Mouse (Mus musculus): ENCODE data around the gene Retreg1. TPM values are rescaled to one million over a fixed set of nuclear protein-coding genes. Genes with fewer than 3 reads are reported as not detected.

Retreg1 gene
- polyA plus RNA-seq, 1 experiment from 2014 or later: 16.7 TPM

DNA sequence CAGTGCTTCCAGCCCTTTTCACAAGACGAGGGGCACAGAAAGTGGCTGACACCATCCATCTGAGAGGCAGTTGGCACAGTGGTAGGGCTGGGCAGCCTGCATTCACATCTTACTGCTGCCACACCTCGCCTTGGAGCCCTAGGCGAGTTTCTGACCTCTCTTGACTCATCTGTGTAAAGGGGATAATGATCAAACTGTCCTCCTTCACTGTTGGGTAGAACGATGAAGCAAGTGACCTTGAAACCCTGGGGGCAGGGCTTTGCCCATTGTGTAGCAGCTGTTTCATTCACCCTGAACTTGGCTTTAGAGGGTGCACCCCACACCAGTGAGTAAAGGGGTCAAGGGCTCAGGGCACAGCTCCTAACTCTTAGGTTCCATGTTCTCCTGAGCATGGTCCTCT is 39.0 kb downstream of the Retreg1 start:
- H3K9ac ChIP-seq (replicated peaks; ENCODE audit: low read depth, low read length): no peak overlapping the region
- H3K36me3 ChIP-seq (ENCODE audit: control insufficient read depth, insufficient read depth, low read length): no peaks in the 10 kb centered on the region
- no peak overlapping the region for H3K27ac ChIP-seq (ENCODE audit: low read depth, low read length)
- H3K4me1 ChIP-seq (ENCODE audit: control insufficient read depth, insufficient read depth, low read length): no peaks in the 10 kb centered on the region
- H3K9me3 ChIP-seq (ENCODE audit: control insufficient read depth, low read length): no peaks in the 10 kb centered on the region
- no peak overlapping the region for H3K4me3 ChIP-seq (ENCODE audit: low read depth, low read length)
- ATAC-seq (ENCODE audit: low read depth): no peak
- 60% methylated on average over 4 of the region's 4 CpGs for WGBS
- no peaks in the 10 kb centered on the region for H3K27me3 ChIP-seq (ENCODE audit: control insufficient read depth, insufficient read depth, low read length)
- no peak overlapping the region for H3K4me2 ChIP-seq (ENCODE audit: low read depth, low read length)

DNA sequence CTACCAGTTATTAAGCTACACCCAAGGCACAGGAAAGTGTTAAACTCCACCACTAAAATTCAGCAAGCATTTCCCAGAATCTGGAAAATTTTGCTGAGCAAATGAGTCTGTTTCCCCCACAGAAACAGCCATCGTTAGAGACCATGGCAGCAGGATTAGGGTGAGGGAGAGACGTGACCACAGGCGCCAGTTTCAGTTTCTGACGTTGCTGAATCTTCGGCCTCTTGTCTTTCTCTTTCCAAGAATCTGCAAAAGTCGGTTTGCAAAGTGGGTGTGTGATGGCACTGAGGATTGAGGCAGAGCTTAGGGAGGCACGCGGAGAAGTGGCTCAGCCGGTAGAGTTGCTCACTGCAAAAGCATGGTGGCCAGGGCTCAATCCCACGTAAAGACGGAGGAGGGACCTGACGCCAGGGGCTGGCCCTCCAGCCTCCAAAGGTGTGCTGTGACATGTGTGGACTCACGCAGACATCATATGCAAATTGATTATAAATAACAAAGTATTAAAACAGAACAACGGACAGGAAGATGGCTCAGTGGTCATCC is 41.5 kb downstream of the Retreg1 start:
- no peak overlapping the region for H3K4me2 ChIP-seq (ENCODE audit: low read depth, low read length)
- no peaks in the 10 kb centered on the region for H3K4me1 ChIP-seq (ENCODE audit: control insufficient read depth, insufficient read depth, low read length)
- H3K27me3 ChIP-seq (ENCODE audit: control insufficient read depth, insufficient read depth, low read length): no peaks in the 10 kb centered on the region
- H3K9me3 ChIP-seq (ENCODE audit: control insufficient read depth, low read length): no peaks in the 10 kb centered on the region
- H3K27ac ChIP-seq (ENCODE audit: low read depth, low read length): no peak overlapping the region
- no peak for ATAC-seq (ENCODE audit: low read depth)
- no peak overlapping the region for H3K4me3 ChIP-seq (ENCODE audit: low read depth, low read length)
- no peak overlapping the region for H3K9ac ChIP-seq (replicated peaks; ENCODE audit: low read depth, low read length)
- H3K36me3 ChIP-seq (ENCODE audit: control insufficient read depth, insufficient read depth, low read length): no peaks in the 10 kb centered on the region
- 89% methylated on average over 14 of the region's 14 CpGs for WGBS

- no peaks in the 10 kb centered on the region for H3K36me3 ChIP-seq (ENCODE audit: control insufficient read depth, insufficient read depth, low read length)
- 72% methylated on average over 6 of the region's 6 CpGs for WGBS
- no peaks in the 10 kb centered on the region for H3K4me1 ChIP-seq (ENCODE audit: control insufficient read depth, insufficient read depth, low read length)
- peak; percentile 44; the same call in 1 of the 2 replicates for ATAC-seq (ENCODE audit: low read depth)
- H3K4me3 ChIP-seq (ENCODE audit: low read depth, low read length): no peak overlapping the region
- H3K27ac ChIP-seq (ENCODE audit: low read depth, low read length): no peak overlapping the region
- H3K4me2 ChIP-seq (ENCODE audit: low read depth, low read length): no peak overlapping the region
- no peaks in the 10 kb centered on the region for H3K9me3 ChIP-seq (ENCODE audit: control insufficient read depth, low read length)
- H3K27me3 ChIP-seq (ENCODE audit: control insufficient read depth, insufficient read depth, low read length): no peaks in the 10 kb centered on the region
- H3K9ac ChIP-seq (replicated peaks; ENCODE audit: low read depth, low read length): no peak overlapping the region
Observed at GRCm38 (mm10) chr15:25886581-25887011, 43.6 kb downstream of the Retreg1 start.

DNA sequence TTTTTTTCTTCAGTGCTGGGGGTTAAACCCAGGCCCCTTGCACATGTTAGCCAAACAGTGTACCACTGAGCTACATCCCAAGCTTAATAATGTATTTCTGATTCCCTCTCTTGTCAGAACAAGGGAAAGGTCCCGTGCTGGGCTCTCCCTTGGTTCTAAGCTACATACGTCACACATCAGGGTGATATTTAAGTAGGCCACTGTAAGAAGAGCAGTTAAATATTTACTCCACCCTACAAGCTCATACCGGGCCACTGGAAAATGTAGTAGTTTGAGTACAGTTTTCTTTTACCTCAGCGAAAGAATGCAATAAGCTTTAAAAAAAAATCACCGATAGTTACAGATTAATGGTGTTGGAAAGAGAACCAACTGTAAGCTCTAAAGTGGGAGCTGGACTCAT is 46.9 kb downstream of the Retreg1 start:
- Histone ChIP-seq H3K27me3 (ENCODE audit: control insufficient read depth, insufficient read depth, low read length) (no peaks in the 10 kb centered on the region), H3K9me3 (ENCODE audit: control insufficient read depth, low read length) (no peaks in the 10 kb centered on the region), H3K9ac (replicated peaks; ENCODE audit: low read depth, low read length) (no peak overlapping the region), H3K36me3 (ENCODE audit: control insufficient read depth, insufficient read depth, low read length) (no peaks in the 10 kb centered on the region), H3K4me3 (ENCODE audit: low read depth, low read length) (no peak overlapping the region), H3K4me1 (ENCODE audit: control insufficient read depth, insufficient read depth, low read length) (no peaks in the 10 kb centered on the region), H3K4me2 (ENCODE audit: low read depth, low read length) (no peak overlapping the region), H3K27ac (ENCODE audit: low read depth, low read length) (no peak overlapping the region)
- no peak for ATAC-seq (ENCODE audit: low read depth)
- WGBS: 97% methylated on average over 5 of the region's 5 CpGs

DNA sequence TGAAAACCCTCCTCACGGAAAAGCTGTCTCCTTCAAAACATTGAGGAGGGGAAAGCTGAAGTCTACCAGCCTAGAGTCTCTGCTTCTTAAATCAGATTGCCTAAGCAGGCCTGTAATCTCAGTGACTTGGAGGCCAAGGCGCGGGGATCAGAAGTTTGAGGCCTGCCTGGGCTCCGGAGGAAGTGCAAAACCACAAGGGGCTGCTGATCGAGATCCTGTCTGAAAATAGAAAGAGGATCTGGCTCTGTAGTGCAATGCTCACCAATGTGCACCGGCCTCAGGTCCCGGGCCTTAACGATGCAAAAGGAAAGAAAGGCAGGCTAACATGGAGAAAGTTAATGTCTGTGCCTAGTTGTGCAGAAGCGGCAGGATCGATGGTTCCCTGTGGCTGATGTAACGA is 48.6 kb downstream of the Retreg1 start:
- Histone ChIP-seq H3K27me3 (ENCODE audit: control insufficient read depth, insufficient read depth, low read length) (no peaks in the 10 kb centered on the region), H3K27ac (ENCODE audit: low read depth, low read length) (no peak overlapping the region), H3K9me3 (ENCODE audit: control insufficient read depth, low read length) (no peaks in the 10 kb centered on the region), H3K36me3 (ENCODE audit: control insufficient read depth, insufficient read depth, low read length) (no peaks in the 10 kb centered on the region), H3K9ac (replicated peaks; ENCODE audit: low read depth, low read length) (no peak overlapping the region), H3K4me3 (ENCODE audit: low read depth, low read length) (no peak overlapping the region), H3K4me2 (ENCODE audit: low read depth, low read length) (no peak overlapping the region), H3K4me1 (ENCODE audit: control insufficient read depth, insufficient read depth, low read length) (no peaks in the 10 kb centered on the region)
- ATAC-seq (ENCODE audit: low read depth): no peak
- WGBS: 89% methylated on average over 11 of the region's 11 CpGs

GRCm38 (mm10) chr15:25893327-25893726 is 50.3 kb downstream of the Retreg1 start:
- peak; percentile 49; the same call in 1 of the 2 replicates for ATAC-seq (ENCODE audit: low read depth)

DNA sequence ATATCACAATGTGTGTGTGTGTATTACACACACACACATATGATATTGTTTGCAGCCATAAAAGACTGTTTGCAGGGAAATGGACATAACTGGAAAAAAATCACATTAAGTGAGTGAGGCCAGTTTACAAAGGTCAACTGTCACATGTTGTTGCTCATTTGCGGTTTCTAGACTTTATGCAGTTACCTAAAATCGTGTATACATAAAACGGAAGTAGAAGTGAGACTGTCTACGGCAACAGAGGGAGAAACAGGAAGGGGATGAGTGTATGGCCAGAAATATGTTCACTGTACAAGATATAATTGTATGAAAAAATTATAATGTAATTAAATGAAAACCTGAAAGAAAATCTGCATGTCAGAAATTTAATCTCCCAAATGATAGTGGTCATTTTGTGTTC is 53.8 kb downstream of the Retreg1 start:
- H3K4me2 ChIP-seq (ENCODE audit: low read depth, low read length): no peak overlapping the region
- H3K36me3 ChIP-seq (ENCODE audit: control insufficient read depth, insufficient read depth, low read length): no peaks in the 10 kb centered on the region
- H3K4me3 ChIP-seq (ENCODE audit: low read depth, low read length): no peak overlapping the region
- no peaks in the 10 kb centered on the region for H3K9me3 ChIP-seq (ENCODE audit: control insufficient read depth, low read length)
- 93% methylated on average over 4 of the region's 4 CpGs for WGBS
- H3K27me3 ChIP-seq (ENCODE audit: control insufficient read depth, insufficient read depth, low read length): no peaks in the 10 kb centered on the region
- ATAC-seq (ENCODE audit: low read depth): no peak
- no peak overlapping the region for H3K27ac ChIP-seq (ENCODE audit: low read depth, low read length)
- H3K4me1 ChIP-seq (ENCODE audit: control insufficient read depth, insufficient read depth, low read length): no peaks in the 10 kb centered on the region
- H3K9ac ChIP-seq (replicated peaks; ENCODE audit: low read depth, low read length): no peak overlapping the region

More at GRCm38 (mm10) chr15:25893327-25893726, 50.3 kb downstream of the Retreg1 start:
- Histone ChIP-seq H3K27ac (ENCODE audit: low read depth, low read length) (no peak overlapping the region), H3K9ac (replicated peaks; ENCODE audit: low read depth, low read length) (no peak overlapping the region), H3K27me3 (ENCODE audit: control insufficient read depth, insufficient read depth, low read length) (no peaks in the 10 kb centered on the region), H3K4me3 (ENCODE audit: low read depth, low read length) (no peak overlapping the region), H3K4me1 (ENCODE audit: control insufficient read depth, insufficient read depth, low read length) (no peaks in the 10 kb centered on the region), H3K4me2 (ENCODE audit: low read depth, low read length) (no peak overlapping the region), H3K36me3 (ENCODE audit: control insufficient read depth, insufficient read depth, low read length) (no peaks in the 10 kb centered on the region), H3K9me3 (ENCODE audit: control insufficient read depth, low read length) (no peaks in the 10 kb centered on the region)
- WGBS: 8% methylated on average over 2 of the region's 2 CpGs

DNA sequence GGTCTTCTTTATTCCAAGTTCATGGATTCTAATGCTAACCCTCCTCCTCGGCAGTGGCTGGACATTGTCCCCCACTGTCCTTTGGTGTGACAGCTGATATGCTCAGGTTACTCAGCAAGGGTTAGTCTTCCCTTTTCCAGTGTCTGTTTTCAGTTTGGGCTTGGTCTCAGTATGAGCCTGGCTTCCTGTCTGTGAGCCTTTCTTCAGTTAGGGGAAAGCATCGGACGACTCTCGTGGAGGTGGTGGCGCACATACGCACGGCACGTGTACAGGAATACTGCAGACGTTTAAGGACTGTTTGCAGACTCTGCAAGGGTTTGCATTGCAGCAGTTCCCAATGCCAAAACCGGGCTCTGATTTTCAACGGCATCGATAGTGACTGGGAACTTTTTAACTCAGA is 54.6 kb downstream of the Retreg1 start:
- Histone ChIP-seq H3K27ac (ENCODE audit: low read depth, low read length) (no peak overlapping the region), H3K27me3 (ENCODE audit: control insufficient read depth, insufficient read depth, low read length) (no peaks in the 10 kb centered on the region), H3K36me3 (ENCODE audit: control insufficient read depth, insufficient read depth, low read length) (no peaks in the 10 kb centered on the region), H3K4me2 (ENCODE audit: low read depth, low read length) (no peak overlapping the region), H3K4me3 (ENCODE audit: low read depth, low read length) (no peak overlapping the region), H3K9ac (replicated peaks; ENCODE audit: low read depth, low read length) (no peak overlapping the region), H3K4me1 (ENCODE audit: control insufficient read depth, insufficient read depth, low read length) (no peaks in the 10 kb centered on the region), H3K9me3 (ENCODE audit: control insufficient read depth, low read length) (no peaks in the 10 kb centered on the region)
- WGBS: 83% methylated on average over 12 of the region's 12 CpGs
- ATAC-seq (ENCODE audit: low read depth): no peak

DNA sequence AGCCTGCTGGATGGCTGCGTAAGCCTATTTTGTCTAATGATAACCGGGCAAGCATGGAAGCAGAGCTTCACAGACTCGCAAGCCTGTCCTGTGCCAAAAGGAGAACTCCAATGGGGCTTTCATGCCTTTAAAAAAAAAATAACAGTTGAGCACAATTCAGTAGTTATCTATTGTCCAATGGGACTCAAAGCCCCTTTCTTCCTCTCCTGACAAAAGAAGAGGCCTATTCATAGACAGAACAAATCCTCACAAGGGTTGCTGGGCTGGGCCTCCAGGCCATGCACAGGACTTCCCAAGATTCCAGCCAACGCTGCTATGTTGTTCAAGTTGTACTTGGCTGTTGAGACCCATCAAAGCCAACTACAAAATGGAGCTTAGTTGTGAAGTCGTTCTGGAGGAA is 56.0 kb downstream of the Retreg1 start:
- H3K4me1 ChIP-seq (ENCODE audit: control insufficient read depth, insufficient read depth, low read length): no peaks in the 10 kb centered on the region
- 26% methylated on average over 5 of the region's 5 CpGs for WGBS
- ATAC-seq (ENCODE audit: low read depth): no peak
- H3K27me3 ChIP-seq (ENCODE audit: control insufficient read depth, insufficient read depth, low read length): no peaks in the 10 kb centered on the region
- H3K4me3 ChIP-seq (ENCODE audit: low read depth, low read length): no peak overlapping the region
- no peak overlapping the region for H3K4me2 ChIP-seq (ENCODE audit: low read depth, low read length)
- H3K9me3 ChIP-seq (ENCODE audit: control insufficient read depth, low read length): no peaks in the 10 kb centered on the region
- no peak overlapping the region for H3K9ac ChIP-seq (replicated peaks; ENCODE audit: low read depth, low read length)
- H3K36me3 ChIP-seq (ENCODE audit: control insufficient read depth, insufficient read depth, low read length): no peaks in the 10 kb centered on the region
- no peak overlapping the region for H3K27ac ChIP-seq (ENCODE audit: low read depth, low read length)
